ENCODE assay signal across 8 mouse cellular contexts in the genomic region with DNA sequence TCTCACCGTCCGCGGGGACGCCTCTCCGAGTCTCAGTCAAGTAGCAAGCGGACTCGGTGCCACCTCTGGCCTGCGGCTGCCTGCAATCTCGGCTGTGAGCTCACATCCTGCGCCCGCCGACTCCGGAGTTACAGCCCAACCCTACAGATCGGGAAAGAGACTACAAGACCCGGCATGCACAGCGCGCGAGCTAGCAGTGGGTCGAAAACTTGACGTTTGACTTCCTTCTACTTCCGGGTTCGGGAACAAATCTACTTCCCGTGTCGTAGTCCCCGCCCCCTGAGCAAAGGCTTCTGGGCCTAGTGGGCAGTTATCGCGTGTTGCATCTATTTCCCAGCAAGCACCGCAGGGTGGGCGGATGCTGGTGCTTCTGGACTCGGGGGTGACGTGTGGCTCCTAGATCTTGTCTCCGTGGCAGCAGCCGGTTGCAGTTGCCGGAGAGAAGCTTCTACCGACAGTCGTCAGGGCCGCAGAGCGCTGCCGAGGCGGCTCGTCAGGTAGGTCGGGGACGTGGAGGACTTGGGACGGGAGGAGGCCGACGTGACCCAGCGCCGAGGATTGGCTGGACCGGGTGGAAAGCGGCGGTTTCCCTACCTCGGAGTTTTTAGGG. TPM values are rescaled to one million over a fixed set of nuclear protein-coding genes. Genes with fewer than 3 reads are reported as not detected.
DNase-seq lines count a peak whose midpoint lies in the region; ATAC-seq and TF ChIP-seq lines count a peak whose summit lies in the region.

A gene (minus strand): TSS at position 253 of the 610 bp plus-strand sequence.
A gene (plus strand): TSS at position 282 of the 610 bp plus-strand sequence.

- peak; percentile 95 for ATAC-seq in common myeloid progenitor, adult 5-6 weeks (replicated peaks; ENCODE audit: low read depth, poor library complexity, severe bottlenecking)
- ATAC-seq in hindbrain, postnatal 0 days = peak; percentile 98
- ATAC-seq in megakaryocyte, adult 5-6 weeks (ENCODE audit: poor library complexity, severe bottlenecking) = peak; percentile 95

- peaks cover 13% of the 10 kb centered on the region; the same call in 1 of the 2 replicates for H3K36me3 ChIP-seq in hindbrain, postnatal 0 days (ENCODE audit: insufficient read depth, low read length)

- intact Hi-C loops in gastrocnemius, adult 2 months (cut with DNase I) = no loop called here
- intact Hi-C loops in left cerebral cortex, adult 2 months (cut with DNase I) = loop anchor here (2.0 kb wide), 1 partner anchor 23 kb away; a partner anchor contains a TSS

- no peaks in the 10 kb centered on the region for H3K9me3 ChIP-seq in hindbrain, postnatal 0 days (ENCODE audit: low read length)

- peak within 1 kb of the TSS; percentile 97 for H3K27ac ChIP-seq in gastrocnemius, adult 2 months
- H3K27ac ChIP-seq in hindbrain, postnatal 0 days = peak within 1 kb of the TSS; percentile 91
- H3K27ac ChIP-seq in left cerebral cortex, adult 2 months = peak within 1 kb of the TSS; percentile 93

- DNase-seq in ZHBTc4 (ENCODE audit: low read depth, low spot score) = peak; percentile 100
- DNase-seq in gastrocnemius, adult 2 months = peak; percentile 98
- peak; percentile 99 for DNase-seq in hindbrain, postnatal 0 days (ENCODE audit: low spot score)
- DNase-seq in left cerebral cortex, adult 2 months (ENCODE audit: extremely low spot score in 1 of 2, low spot score in 2 of 2) = peak; percentile 95 to 97
- peak; percentile 99 to 100 for DNase-seq in right cerebral cortex, adult 2 months (ENCODE audit: low spot score in 2 of 2)
- peak; percentile 98 for DNase-seq in urinary bladder, postnatal 14 days (ENCODE audit: low spot score)

- peak within 1 kb of the TSS; percentile 98 for H3K4me3 ChIP-seq in gastrocnemius, adult 2 months
- H3K4me3 ChIP-seq in hindbrain, postnatal 0 days (ENCODE audit: low read length) = peak within 1 kb of the TSS; percentile 81
- peak within 1 kb of the TSS; percentile 96 for H3K4me3 ChIP-seq in left cerebral cortex, adult 2 months

- H3K4me2 ChIP-seq in hindbrain, postnatal 0 days (ENCODE audit: low read depth, low read length) = peak within 1 kb of the TSS; percentile 88

- no peaks in the 10 kb centered on the region for H3K27me3 ChIP-seq in hindbrain, postnatal 0 days (ENCODE audit: insufficient read depth, low read length)

- peaks cover 21% of the 10 kb centered on the region; the same call in 1 of the 2 replicates for H3K4me1 ChIP-seq in hindbrain, postnatal 0 days (ENCODE audit: insufficient read depth, low read length)

- no peak for TF ChIP-seq CTCF in gastrocnemius, adult 2 months (IDR thresholded peaks at IDR 0.05)
- TF ChIP-seq CTCF in hindbrain, postnatal 0 days (IDR thresholded peaks at IDR 0.05; ENCODE audit: low read depth) = peak; percentile 31
- TF ChIP-seq CTCF in left cerebral cortex, adult 2 months (IDR thresholded peaks at IDR 0.05) = no peak; the same call in 1 of the 2 replicates

- H3K9ac ChIP-seq in hindbrain, postnatal 0 days (replicated peaks; ENCODE audit: low read length) = peak within 1 kb of the TSS; percentile 75

- under 1% methylated on average over 52 of the region's 52 CpGs for WGBS in hindbrain, postnatal 0 days

RNA-seq across cellular contexts. Expression of the first gene that starts in this region (rescaled TPM):
- total RNA-seq in common myeloid progenitor, adult 5-6 weeks (2017) = 2.0 and 4.2 TPM in 2 replicates
- total RNA-seq in gastrocnemius, adult 2 months (2021) = 10 to 100 TPM; 45.7 to 49.8 TPM
- 36.6 and 46.2 TPM in 2 replicates for total RNA-seq in hindbrain, postnatal 0 days (2014; rRNA removed)
- 56.1 and 56.2 TPM in 2 replicates for polyA plus RNA-seq in hindbrain, postnatal 0 days (2015; fragmentation: Nextera tagmentation; extraction: Ambion mirVana)
- 10 to 100 TPM; 36.8 to 37.6 TPM for total RNA-seq in left cerebral cortex, adult 2 months (2021)
- 13.2 and 13.4 TPM in 2 replicates for total RNA-seq in megakaryocyte, adult 5-6 weeks (2015)
- total RNA-seq in megakaryocyte, adult 5-6 weeks (2017) = 6.8 and 10.2 TPM in 2 replicates

RNA-seq across cellular contexts. Expression of the second gene that starts in this region (rescaled TPM):
- 150 and 174 TPM in 2 replicates for total RNA-seq in common myeloid progenitor, adult 5-6 weeks (2017)
- 10 to 100 TPM; 17.8 to 21.6 TPM for total RNA-seq in gastrocnemius, adult 2 months (2021)
- 96.2 and 109 TPM in 2 replicates for total RNA-seq in hindbrain, postnatal 0 days (2014; rRNA removed)
- 123 and 136 TPM in 2 replicates for polyA plus RNA-seq in hindbrain, postnatal 0 days (2015; fragmentation: Nextera tagmentation; extraction: Ambion mirVana)
- total RNA-seq in left cerebral cortex, adult 2 months (2021) = 10 to 100 TPM; 78.1 to 87.4 TPM
- total RNA-seq in megakaryocyte, adult 5-6 weeks (2015) = 80.0 and 89.7 TPM in 2 replicates
- total RNA-seq in megakaryocyte, adult 5-6 weeks (2017) = 96.0 and 119 TPM in 2 replicates

Comparison
In these comparisons a context has a peak if more than half of its experiments do, and no peak if none do; other contexts are left out.
1. Peak in every context shown above with its lines: DNase-seq, ATAC-seq, H3K4me3 ChIP-seq and H3K27ac ChIP-seq.